Mouse (Mus musculus): Measurements from ENCODE around the gene Copz2.
A peak's percentile ranks its signal among the peaks of the same experiment; 100 is the strongest.

The Copz2 gene

GRCm38 (mm10) chr11:96867149-96867548 lies 17.5 kb downstream of the Copz2 start:
- peak; percentile 61 for DNase-seq (ENCODE audit: low spot score)

- no peak for DNase-seq (ENCODE audit: low spot score)
These were observed 23.0 kb downstream of the Copz2 start for GRCm38 (mm10) chr11:96872441-96873379.

GRCm38 (mm10) chr11:96873601-96874140 lies 24.0 kb downstream of the Copz2 start:
- DNase-seq (ENCODE audit: low spot score), result no peak

- DNase-seq (ENCODE audit: low spot score), result no peak
These were observed 25.6 kb downstream of the Copz2 start for GRCm38 (mm10) chr11:96875270-96875669.

GRCm38 (mm10) chr11:96875745-96876144 lies 26.1 kb downstream of the Copz2 start:
- peak; percentile 36 for DNase-seq (ENCODE audit: low spot score)

GRCm38 (mm10) chr11:96876300-96877040 lies 26.8 kb downstream of the Copz2 start:
- DNase-seq (ENCODE audit: low spot score), result no peak

GRCm38 (mm10) chr11:96877071-96877470 lies 27.4 kb downstream of the Copz2 start:
- DNase-seq (ENCODE audit: low spot score), result no peak

- DNase-seq (ENCODE audit: low spot score), result no peak
These were observed 29.0 kb downstream of the Copz2 start for GRCm38 (mm10) chr11:96878715-96879114.

- DNase-seq (ENCODE audit: low spot score), result no peak
These were observed 29.7 kb downstream of the Copz2 start for GRCm38 (mm10) chr11:96879359-96879758.

GRCm38 (mm10) chr11:96880296-96880695 lies 30.6 kb downstream of the Copz2 start:
- DNase-seq (ENCODE audit: low spot score), result no peak

GRCm38 (mm10) chr11:96885901-96886340 lies 36.3 kb downstream of the Copz2 start:
- DNase-seq (ENCODE audit: low spot score), result no peak

GRCm38 (mm10) chr11:96886942-96887546 lies 37.4 kb downstream of the Copz2 start:
- DNase-seq (ENCODE audit: low spot score), result no peak

GRCm38 (mm10) chr11:96891784-96892527 lies 42.3 kb downstream of the Copz2 start:
- no peak for DNase-seq (ENCODE audit: low spot score)

- DNase-seq (ENCODE audit: low spot score), result no peak
These were observed 43.7 kb downstream of the Copz2 start for GRCm38 (mm10) chr11:96893203-96893842.

GRCm38 (mm10) chr11:96895886-96896285 lies 46.2 kb downstream of the Copz2 start:
- DNase-seq (ENCODE audit: low spot score), result no peak

- no peak for DNase-seq (ENCODE audit: low spot score)
These were observed 50.0 kb downstream of the Copz2 start for GRCm38 (mm10) chr11:96899449-96900306.

GRCm38 (mm10) chr11:96901332-96901731 lies 51.7 kb downstream of the Copz2 start:
- DNase-seq (ENCODE audit: low spot score), result no peak

- no peak for DNase-seq (ENCODE audit: low spot score)
These were observed 53.3 kb downstream of the Copz2 start for GRCm38 (mm10) chr11:96902639-96903635.

Data from urinary bladder, postnatal 25 days (tissue).